Mouse (Mus musculus) 3T3-L1 (cell line): Measurements from ENCODE around the gene Slc1a5.

Experiments
- DNase-seq: peaks from one replicate; pipeline ENCODE4 v3.0.0-alpha.2; 2015; ENCODE audit warnings: low read depth, low spot score

Slc1a5 gene

DNA sequence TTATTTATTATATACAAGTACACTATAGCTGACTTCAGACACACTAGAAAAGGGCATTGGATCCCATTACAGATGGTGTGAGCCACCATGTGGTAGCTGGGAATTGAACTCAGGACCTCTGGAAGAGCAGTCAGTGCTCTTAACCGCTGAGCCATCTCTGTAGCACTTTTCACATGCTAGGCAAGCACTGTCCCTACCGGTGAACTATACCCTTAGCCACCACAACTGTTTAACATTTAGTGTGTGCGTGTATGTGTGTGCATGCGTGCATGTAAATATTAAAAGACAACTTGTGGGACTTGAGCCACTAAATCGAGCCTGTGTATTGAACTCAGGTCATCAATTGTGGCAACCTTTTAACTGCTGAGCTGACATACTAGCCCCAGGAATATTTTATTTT is 65.6 kb downstream of the Slc1a5 start:
- DNase-seq: no peak

DNA sequence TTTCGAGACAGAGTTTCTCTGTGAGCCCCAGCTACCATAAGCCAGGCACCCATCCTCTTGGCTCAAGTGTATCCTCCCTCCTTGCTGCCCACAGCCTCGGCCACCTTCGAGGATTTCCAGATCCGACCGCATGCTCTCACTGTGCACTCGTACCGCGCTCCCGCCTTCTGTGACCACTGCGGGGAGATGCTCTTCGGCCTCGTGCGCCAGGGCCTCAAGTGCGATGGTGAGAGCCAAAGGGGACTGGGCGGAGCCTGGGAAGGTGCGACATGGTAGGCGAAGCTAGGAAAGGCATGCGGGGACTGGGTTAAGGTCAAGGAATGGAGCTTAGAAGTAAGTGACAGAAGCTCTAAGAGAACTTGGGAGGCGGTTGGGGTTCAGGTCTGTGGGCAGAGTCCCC is 66.4 kb downstream of the Slc1a5 start:
- no peak for DNase-seq
